Mouse (Mus musculus): ENCODE measurements around the gene Gm6176. TPM values are rescaled to one million over a fixed set of nuclear protein-coding genes. Genes with fewer than 3 reads are reported as not detected.

Gm6176 gene
- total RNA-seq (2023) = not detected

DNA sequence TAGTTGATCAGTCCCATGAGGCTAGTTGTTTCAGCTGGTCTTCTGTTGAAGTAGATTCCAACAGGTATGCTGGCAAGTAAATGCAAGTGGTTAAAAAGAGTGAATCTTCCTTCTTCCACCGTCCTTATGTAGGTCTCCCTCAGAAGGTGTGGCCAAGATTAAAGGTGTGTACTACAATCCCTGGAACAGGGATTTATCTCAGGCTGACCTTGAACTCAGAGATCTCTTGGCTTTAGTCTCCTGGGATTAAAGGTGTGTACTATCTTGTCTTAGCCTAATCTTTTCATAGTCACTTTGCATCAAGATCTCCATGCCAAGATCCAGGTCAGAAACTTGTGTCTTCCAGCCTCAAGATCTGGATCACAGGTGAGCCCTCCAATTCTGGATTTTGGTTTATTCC, at the start of gene Gm6176:
Gm6176 (minus strand) TSS at position 101 of the 400 bp plus-strand sequence.

GRCm38 (mm10) chr7:22068757-22069156, 12.7 kb upstream of the Gm6176 start, which contains the start of gene Vmn1r139:
Gene Vmn1r139 (plus strand): TSS chr7:22069057.

DNA sequence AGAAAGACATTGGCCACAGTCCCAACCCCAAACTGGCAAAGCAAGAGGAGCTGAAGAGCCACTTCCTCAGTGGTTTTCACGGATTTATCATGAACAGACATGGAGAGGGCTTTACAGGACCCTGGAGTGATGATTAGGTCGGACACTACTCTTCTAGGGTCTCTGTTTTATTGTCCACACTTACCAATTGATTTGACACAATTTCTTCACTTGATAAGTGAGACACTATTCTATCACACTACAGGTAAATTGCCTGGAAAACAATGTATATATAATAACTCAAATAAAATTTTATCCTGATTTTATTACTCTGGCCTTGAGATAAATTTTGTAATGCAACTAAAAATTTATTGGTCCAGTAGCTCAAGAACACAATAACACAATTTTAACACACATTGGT, 27.3 kb downstream of the Gm6176 start, which contains the start of gene Vmn1r138:
Vmn1r138 (minus strand) TSS at position 101 of the 400 bp plus-strand sequence.

Other genes with a start within 250 kb of the Gm6176 start
- gene Vmn1r135, start 224.0 kb downstream of the Gm6176 start, total RNA-seq (2023) = not detected
- not detected for gene Gm5725, start 212.0 kb downstream of the Gm6176 start, total RNA-seq (2023)
- not detected for gene Gm5891, start 135.0 kb downstream of the Gm6176 start, total RNA-seq (2023)
- not detected for gene Vmn1r137, start 61.7 kb downstream of the Gm6176 start, total RNA-seq (2023)
- not detected for gene Vmn1r138, start 27.4 kb downstream of the Gm6176 start, total RNA-seq (2023)
- not detected for gene Vmn1r139, start 12.8 kb upstream of the Gm6176 start, total RNA-seq (2023)
- gene Gm16451, start 61.9 kb upstream of the Gm6176 start, total RNA-seq (2023) = not detected
- gene Gm10666, start 78.4 kb upstream of the Gm6176 start, total RNA-seq (2023) = not detected
- gene Vmn1r142, start 107.7 kb upstream of the Gm6176 start, total RNA-seq (2023) = not detected
- not detected for gene Vmn1r143, start 133.1 kb upstream of the Gm6176 start, total RNA-seq (2023)
- not detected for gene Gm8653, start 145.0 kb upstream of the Gm6176 start, total RNA-seq (2023)
- gene Gm8453, start 173.2 kb upstream of the Gm6176 start, total RNA-seq (2023) = not detected